ENCODE assay signal across 18 mouse cellular contexts in genomic region chr9:61286561-61286960, GRCm38 (mm10).
"Had no signal": no experiment of that assay in that cellular context is flagged by ENCODE, and none has a peak within 500 bp of the region (broad histone marks: within the 10 kb centered on the region; RNA-seq: fewer than 3 reads in every experiment).

No protein-coding gene starts in this region.

- H3K9me3 ChIP-seq: lung, embryonic 15.5 days had no signal

- H3K36me3 ChIP-seq: lung, embryonic 15.5 days; midbrain, embryonic 10.5 days; midbrain, embryonic 12.5 days; neural tube, embryonic 13.5 days; neural tube, embryonic 15.5 days had no signal

- H3K4me1 ChIP-seq: lung, embryonic 15.5 days; midbrain, embryonic 12.5 days had no signal

- H3K27ac ChIP-seq: lung, embryonic 15.5 days; midbrain, embryonic 10.5 days; midbrain, embryonic 12.5 days; neural tube, embryonic 13.5 days; neural tube, embryonic 15.5 days had no signal

- H3K4me3 ChIP-seq: lung, embryonic 15.5 days; midbrain, embryonic 10.5 days; midbrain, embryonic 12.5 days; myocyte; neural tube, embryonic 13.5 days; neural tube, embryonic 15.5 days had no signal

- DNase-seq: liver, postnatal 0 days; lung, adult 2 months; lung, postnatal 4 days; midbrain, embryonic 14.5 days; retina, postnatal 1 day; right cerebral cortex, adult 18-20 months; right cerebral cortex, postnatal 25 days; right cerebral cortex, postnatal 4 days; spleen, adult 18-20 months; thymus, adult 18-20 months; thymus, postnatal 14 days; thymus, postnatal 36 days had no signal

- H3K9ac ChIP-seq: liver, postnatal 0 days; lung, embryonic 15.5 days; midbrain, embryonic 12.5 days; neural tube, embryonic 13.5 days; neural tube, embryonic 15.5 days had no signal
